Mouse (Mus musculus) testis, adult 2 months (tissue): Measurements from ENCODE around the gene Dcps.

Experiments
- CTCF ChIP-seq: fragments of 200-500 bp; IDR thresholded peaks from 2 replicates; pipeline ENCODE4 v1.5.1; 2012; ENCODE audit warnings: low read depth, mild to moderate bottlenecking, inconsistent platforms, low read length, moderate library complexity; ENCODE audit not compliant: control insufficient read depth, insufficient read depth, insufficient replicate concordance
- POLR2A ChIP-seq: fragments of 200-500 bp; IDR thresholded peaks from 2 replicates; pipeline ENCODE4 v1.6.1; 2012; ENCODE audit warnings: low read depth, mild to moderate bottlenecking, inconsistent platforms, low read length, moderate library complexity; ENCODE audit not compliant: control insufficient read depth

DNA sequence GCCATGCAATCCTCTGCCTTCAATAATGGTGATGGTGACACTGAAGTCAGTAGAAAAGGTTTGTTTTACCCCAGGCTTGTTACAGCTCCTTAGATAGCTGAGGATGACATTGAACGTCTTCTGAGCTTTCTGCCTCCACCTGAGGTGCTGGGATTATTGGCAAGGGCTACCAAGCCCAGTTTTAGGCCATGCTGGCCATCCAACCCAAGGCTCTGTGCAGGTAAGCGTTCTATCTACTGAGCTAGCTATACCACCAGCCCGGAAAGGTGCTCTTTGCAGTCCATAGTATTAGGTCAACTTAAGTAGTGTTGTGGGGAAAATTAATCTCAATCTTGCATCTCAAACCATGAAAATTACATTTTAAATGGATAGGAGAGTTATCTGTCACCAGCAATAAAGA lies 21.8 kb upstream of the Dcps start:
- no peak for TF ChIP-seq CTCF
- no peak for TF ChIP-seq POLR2A
